Mouse (Mus musculus): ENCODE results near the gene Zfp503. TPM values are rescaled to one million over a fixed set of nuclear protein-coding genes. Genes with fewer than 3 reads are reported as not detected.
A peak's percentile ranks its signal among the peaks of the same experiment; 100 is the strongest.

Gene Zfp503
- polyA plus RNA-seq, 1 experiment, result 4.4 TPM

- Histone ChIP-seq H3K4me3 (replicated peaks; ENCODE audit: insufficient read depth, low read depth, low read length) (no peak overlapping the region), H3K27me3 (ENCODE audit: control insufficient read depth, insufficient read depth, low read length) (peaks cover 3% of the 10 kb centered on the region; the same call in 1 of the 2 replicates), H3K4me1 (ENCODE audit: control insufficient read depth, insufficient read depth, low read length) (no peaks in the 10 kb centered on the region), H3K27ac (ENCODE audit: insufficient read depth, low read length) (no peak overlapping the region)
- no peak for TF ChIP-seq CTCF (IDR thresholded peaks at IDR 0.05; ENCODE audit: borderline replicate concordance, insufficient read depth, low read depth, low read length)
- no peak for TF ChIP-seq POLR2A (IDR thresholded peaks at IDR 0.05; ENCODE audit: borderline replicate concordance, insufficient read depth, low read length)
- no peak for DNase-seq
- WGBS, result 61% methylated on average over 5 of the region's 5 CpGs
These were observed 2.5 kb upstream of the Zfp503 start for GRCm38 (mm10) chr14:21991856-21992255.

GRCm38 (mm10) chr14:21991251-21991780, 1.9 kb upstream of the Zfp503 start:
- Histone ChIP-seq H3K27me3 (ENCODE audit: control insufficient read depth, insufficient read depth, low read length) (peaks cover 3% of the 10 kb centered on the region; the same call in 1 of the 2 replicates), H3K4me1 (ENCODE audit: control insufficient read depth, insufficient read depth, low read length) (no peaks in the 10 kb centered on the region), H3K4me3 (replicated peaks; ENCODE audit: insufficient read depth, low read depth, low read length) (no peak overlapping the region), H3K27ac (ENCODE audit: insufficient read depth, low read length) (no peak overlapping the region)
- DNase-seq, result no peak
- 27% methylated on average over 26 of the region's 26 CpGs for WGBS
- TF ChIP-seq CTCF (IDR thresholded peaks at IDR 0.05; ENCODE audit: borderline replicate concordance, insufficient read depth, low read depth, low read length), result no peak
- no peak for TF ChIP-seq POLR2A (IDR thresholded peaks at IDR 0.05; ENCODE audit: borderline replicate concordance, insufficient read depth, low read length)

- no peak for TF ChIP-seq CTCF (IDR thresholded peaks at IDR 0.05; ENCODE audit: borderline replicate concordance, insufficient read depth, low read depth, low read length)
- no peak for TF ChIP-seq POLR2A (IDR thresholded peaks at IDR 0.05; ENCODE audit: borderline replicate concordance, insufficient read depth, low read length)
- 28% methylated on average over 31 of the region's 31 CpGs for WGBS
- Histone ChIP-seq H3K27ac (ENCODE audit: insufficient read depth, low read length) (no peak overlapping the region), H3K27me3 (ENCODE audit: control insufficient read depth, insufficient read depth, low read length) (peaks cover 3% of the 10 kb centered on the region; the same call in 1 of the 2 replicates), H3K4me3 (replicated peaks; ENCODE audit: insufficient read depth, low read depth, low read length) (no peak overlapping the region), H3K4me1 (ENCODE audit: control insufficient read depth, insufficient read depth, low read length) (no peaks in the 10 kb centered on the region; the same call in 1 of the 2 replicates)
- DNase-seq, result no peak
These were observed 1.1 kb upstream of the Zfp503 start for GRCm38 (mm10) chr14:21990321-21991021.

- Histone ChIP-seq H3K27ac (ENCODE audit: insufficient read depth, low read length) (no peak overlapping the region), H3K4me1 (ENCODE audit: control insufficient read depth, insufficient read depth, low read length) (no peaks in the 10 kb centered on the region; the same call in 1 of the 2 replicates), H3K4me3 (replicated peaks; ENCODE audit: insufficient read depth, low read depth, low read length) (peak overlapping the region; percentile 43), H3K27me3 (ENCODE audit: control insufficient read depth, insufficient read depth, low read length) (peaks cover 3% of the 10 kb centered on the region; the same call in 1 of the 2 replicates)
- peak; percentile 6 to 31 for DNase-seq
- 1% methylated on average over 26 of the region's 26 CpGs for WGBS
- no peak for TF ChIP-seq CTCF (IDR thresholded peaks at IDR 0.05; ENCODE audit: borderline replicate concordance, insufficient read depth, low read depth, low read length)
- TF ChIP-seq POLR2A (IDR thresholded peaks at IDR 0.05; ENCODE audit: borderline replicate concordance, insufficient read depth, low read length), result no peak
These were observed 667 bp downstream of the Zfp503 start for GRCm38 (mm10) chr14:21988577-21989290.

GRCm38 (mm10) chr14:21987660-21988576, 1.5 kb downstream of the Zfp503 start:
- Histone ChIP-seq H3K27ac (ENCODE audit: insufficient read depth, low read length) (no peak overlapping the region), H3K27me3 (ENCODE audit: control insufficient read depth, insufficient read depth, low read length) (peaks cover 8% of the 10 kb centered on the region; the same call in 1 of the 2 replicates), H3K4me3 (replicated peaks; ENCODE audit: insufficient read depth, low read depth, low read length) (peak overlapping the region; percentile 65), H3K4me1 (ENCODE audit: control insufficient read depth, insufficient read depth, low read length) (no peaks in the 10 kb centered on the region; the same call in 1 of the 2 replicates)
- DNase-seq, result peak; percentile 74 to 84
- TF ChIP-seq CTCF (IDR thresholded peaks at IDR 0.05; ENCODE audit: borderline replicate concordance, insufficient read depth, low read depth, low read length) (no peak), POLR2A (IDR thresholded peaks at IDR 0.05; ENCODE audit: borderline replicate concordance, insufficient read depth, low read length) (no peak)
- WGBS, result under 1% methylated on average over 69 of the region's 74 CpGs

- no peak for DNase-seq
- TF ChIP-seq POLR2A (IDR thresholded peaks at IDR 0.05; ENCODE audit: borderline replicate concordance, insufficient read depth, low read length) (no peak), CTCF (IDR thresholded peaks at IDR 0.05; ENCODE audit: borderline replicate concordance, insufficient read depth, low read depth, low read length) (no peak)
- Histone ChIP-seq H3K4me3 (replicated peaks; ENCODE audit: insufficient read depth, low read depth, low read length) (peak overlapping the region; percentile 65), H3K27me3 (ENCODE audit: control insufficient read depth, insufficient read depth, low read length) (peaks cover 9% of the 10 kb centered on the region; the same call in 1 of the 2 replicates), H3K27ac (ENCODE audit: insufficient read depth, low read length) (no peak overlapping the region), H3K4me1 (ENCODE audit: control insufficient read depth, insufficient read depth, low read length) (no peaks in the 10 kb centered on the region; the same call in 1 of the 2 replicates)
- WGBS, result under 1% methylated on average over 53 of the region's 61 CpGs
These were observed 2.4 kb downstream of the Zfp503 start for GRCm38 (mm10) chr14:21986733-21987659.
